Mouse (Mus musculus): ENCODE results near the gene Gm13212.
"Not testable (repeated sequence)": the region's sequence is repeated elsewhere in the genome, so short reads cannot be mapped to it uniquely, and the experiment has no call there.

DNA sequence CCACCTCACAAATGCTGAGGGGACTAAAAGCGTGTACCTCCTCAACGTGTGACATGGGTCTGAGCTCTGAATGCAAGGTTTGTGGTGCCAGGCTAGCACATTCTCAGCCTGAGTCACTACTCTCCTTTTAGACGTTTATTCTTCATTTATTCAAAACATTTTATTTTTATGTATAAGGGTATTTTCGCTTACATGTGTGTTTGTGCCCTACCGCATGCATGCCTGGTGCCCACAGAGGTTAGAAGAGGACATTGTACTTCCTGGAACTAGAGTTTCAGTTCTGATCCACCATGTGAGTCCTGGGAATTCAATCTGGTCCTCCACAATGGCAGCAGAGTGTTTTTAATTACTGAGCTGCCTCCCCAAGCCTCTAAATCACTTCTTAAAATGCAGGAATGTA lies 41.1 kb upstream of the Gm13212 start:
- not testable (repeated sequence) for TF ChIP-seq CTCF, EP300 (IDR thresholded peaks at IDR 0.05; ENCODE audit: low read depth)

Data from heart, postnatal 0 days (tissue).